Mouse (Mus musculus) bone marrow, adult 2 months (tissue): ENCODE measurements around the gene Esp24.
"Not testable (repeated sequence)": the region's sequence is repeated elsewhere in the genome, so short reads cannot be mapped to it uniquely, and the experiment has no call there.

Experiments used
- CTCF ChIP-seq: fragments of 200-500 bp; IDR thresholded peaks from 2 replicates; pipeline ENCODE4 v1.5.1; 2011; ENCODE audit warnings: low read length, control low read depth; ENCODE audit not compliant: control insufficient read depth, insufficient read depth
- POLR2A ChIP-seq: fragments of 200-500 bp; IDR thresholded peaks from 2 replicates; pipeline ENCODE4 v1.6.1; 2011; ENCODE audit warnings: low read depth, mild to moderate bottlenecking, control low read depth, low read length, borderline replicate concordance; ENCODE audit not compliant: control insufficient read depth

- not testable (repeated sequence) for TF ChIP-seq CTCF, POLR2A
These were observed at the start of gene Esp24 for GRCm38 (mm10) chr17:39036395-39036794.
